Mouse (Mus musculus) E14TG2a.4 (cell line): ENCODE data around the gene Gpm6b.

ENCODE experiments used
- CTCF ChIP-seq: conservative IDR thresholded peaks from 2 replicates; pipeline ENCODE4 v1.5.1; 2014; ENCODE audit warnings: low read length
- POU5F1 ChIP-seq: IDR thresholded peaks from 2 replicates; pipeline ENCODE4 v1.6.1; 2014; ENCODE audit warnings: low read length, borderline replicate concordance

DNA sequence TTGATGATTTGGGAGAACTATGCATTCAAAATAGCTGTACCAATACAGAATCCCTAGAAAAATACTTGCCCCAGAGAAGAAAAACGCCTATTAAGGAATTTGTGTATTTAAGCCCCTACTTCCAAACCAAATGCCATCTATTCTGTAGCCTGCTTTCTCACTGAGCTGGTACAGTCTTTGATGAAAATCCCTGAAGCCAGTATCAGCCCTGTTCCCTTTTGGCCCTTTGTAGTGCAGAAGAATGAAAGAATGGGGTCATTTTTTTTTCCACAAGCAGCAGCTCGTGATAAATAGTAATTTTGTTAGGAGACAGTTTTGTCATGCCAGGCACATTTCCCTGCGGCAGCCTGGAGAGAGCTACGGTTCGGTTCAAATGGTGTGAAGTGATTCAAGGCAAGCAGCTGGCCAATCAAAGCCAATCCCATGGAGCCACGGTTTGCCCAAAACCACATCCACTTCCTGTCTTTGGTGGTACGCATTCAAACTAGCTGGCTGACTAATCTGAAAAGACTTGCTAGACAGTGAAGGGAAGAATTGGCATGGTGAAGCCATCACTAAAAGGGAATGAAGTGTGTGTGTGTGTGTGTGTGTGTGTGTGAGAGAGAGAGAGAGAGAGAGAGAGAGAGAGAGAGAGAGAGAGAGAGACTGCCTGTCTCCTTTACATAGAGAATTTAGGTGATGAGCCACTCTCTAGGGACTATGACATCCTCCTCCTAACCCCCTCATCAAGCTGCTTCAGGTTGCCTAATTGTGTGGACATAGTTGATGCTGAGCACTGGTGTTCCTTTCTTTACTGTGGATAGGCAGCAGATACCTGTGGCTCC lies 78.1 kb downstream of the Gpm6b start:
- TF ChIP-seq CTCF = no peak
- no peak for TF ChIP-seq POU5F1
